In genomic region chr15:93538551-93539205, GRCm38 (mm10) we compare ENCODE assay signal across 19 mouse cellular contexts. TPM values are rescaled to one million over a fixed set of nuclear protein-coding genes. Genes with fewer than 3 reads are reported as not detected.
DNase-seq lines count a peak whose midpoint lies in the region; ATAC-seq and TF ChIP-seq lines count a peak whose summit lies in the region.
"Had no signal": no experiment of that assay in that cellular context is flagged by ENCODE, and none has a peak within 500 bp of the region (broad histone marks: within the 10 kb centered on the region; RNA-seq: fewer than 3 reads in every experiment).

No protein-coding gene starts in this region.

- TF ChIP-seq CTCF in heart, adult 2 months (IDR thresholded peaks at IDR 0.05): no peak
- TF ChIP-seq CTCF in intestine, postnatal 0 days (IDR thresholded peaks at IDR 0.05; ENCODE audit: low read depth): no peak

- no peaks in the 10 kb centered on the region for H3K9me3 ChIP-seq in limb, embryonic 15.5 days
- no peaks in the 10 kb centered on the region for H3K9me3 ChIP-seq in limb, embryonic 10.5 days (replicated peaks)
- no peaks in the 10 kb centered on the region for H3K9me3 ChIP-seq in intestine, postnatal 0 days (ENCODE audit: control insufficient read depth)
- H3K9me3 ChIP-seq: hindbrain, embryonic 12.5 days; kidney, embryonic 15.5 days had no signal

- H3K36me3 ChIP-seq in heart, adult 2 months (ENCODE audit: control insufficient read depth, insufficient read depth, low read length): peaks cover 3% of the 10 kb centered on the region
- H3K36me3 ChIP-seq in limb, embryonic 15.5 days: 0 out of 2 replicates have a peak, but pooled peaks cover 2% of the 10 kb centered on the region
- peaks cover 4% of the 10 kb centered on the region; the same call in 1 of the 2 replicates for H3K36me3 ChIP-seq in limb, embryonic 10.5 days
- H3K36me3 ChIP-seq in intestine, postnatal 0 days (ENCODE audit: control insufficient read depth, insufficient read depth): no peaks in the 10 kb centered on the region
- H3K36me3 ChIP-seq: G1E; hindbrain, embryonic 12.5 days; kidney, embryonic 15.5 days had no signal

- peak overlapping the region; percentile 40; the same call in 1 of the 2 replicates for H3K9ac ChIP-seq in heart, adult 2 months (ENCODE audit: low read depth, low read length)
- H3K9ac ChIP-seq in limb, embryonic 15.5 days: no peak overlapping the region
- H3K9ac ChIP-seq in intestine, postnatal 0 days (ENCODE audit: low read depth, low read length): no peak overlapping the region
- H3K9ac ChIP-seq: forebrain, postnatal 0 days; hindbrain, embryonic 12.5 days; kidney, embryonic 15.5 days had no signal

- ATAC-seq in limb, embryonic 15.5 days (ENCODE audit: insufficient number of reproducible peaks, low FRiP score, low TSS enrichment, low read depth): no peak
- no peak for ATAC-seq in intestine, postnatal 0 days
- ATAC-seq: forebrain, postnatal 0 days; midbrain, embryonic 16.5 days had no signal

- H3K27me3 ChIP-seq in heart, adult 2 months (ENCODE audit: control insufficient read depth, insufficient read depth, low read length): no peaks in the 10 kb centered on the region
- H3K27me3 ChIP-seq in limb, embryonic 15.5 days: no peaks in the 10 kb centered on the region
- H3K27me3 ChIP-seq in limb, embryonic 10.5 days (ENCODE audit: low read depth, poor library complexity, severe bottlenecking): no peaks in the 10 kb centered on the region
- no peaks in the 10 kb centered on the region for H3K27me3 ChIP-seq in intestine, postnatal 0 days (replicated peaks; ENCODE audit: control insufficient read depth, insufficient read depth, low read length)
- H3K27me3 ChIP-seq: hindbrain, embryonic 12.5 days; kidney, embryonic 15.5 days had no signal

- 34% methylated on average over 21 of the region's 21 CpGs for WGBS in heart, adult 2 months
- WGBS in limb, embryonic 15.5 days: 78% methylated on average over 21 of the region's 21 CpGs
- 88% methylated on average over 21 of the region's 21 CpGs for WGBS in limb, embryonic 10.5 days
- WGBS in intestine, postnatal 0 days: 84% methylated on average over 21 of the region's 21 CpGs

- no peak for TF ChIP-seq EP300 in heart, adult 2 months (IDR thresholded peaks at IDR 0.05; ENCODE audit: insufficient read depth, low read depth, low read length)

- H3K4me2 ChIP-seq in limb, embryonic 15.5 days: no peak overlapping the region
- no peak overlapping the region for H3K4me2 ChIP-seq in intestine, postnatal 0 days (replicated peaks; ENCODE audit: low read depth)
- H3K4me2 ChIP-seq: hindbrain, embryonic 12.5 days; kidney, embryonic 15.5 days had no signal

- no peaks in the 10 kb centered on the region; the same call in 1 of the 2 replicates for H3K79me2 ChIP-seq in heart, adult 2 months (replicated peaks; ENCODE audit: control insufficient read depth, insufficient read depth, low read length)

- H3K4me1 ChIP-seq in heart, adult 2 months (ENCODE audit: control insufficient read depth, insufficient read depth, low read length): peaks cover 12% of the 10 kb centered on the region
- H3K4me1 ChIP-seq in limb, embryonic 15.5 days: peaks cover 39% of the 10 kb centered on the region
- peaks cover 26% of the 10 kb centered on the region for H3K4me1 ChIP-seq in limb, embryonic 10.5 days
- H3K4me1 ChIP-seq in brown adipose tissue, adult 24 weeks (ENCODE audit: control insufficient read depth, insufficient read depth, insufficient read length, low read length): peaks cover 9% of the 10 kb centered on the region
- H3K4me1 ChIP-seq in intestine, postnatal 0 days (replicated peaks; ENCODE audit: control insufficient read depth, insufficient read depth, low read length): no peaks in the 10 kb centered on the region

- intact Hi-C loops in heart, adult 2 months (cut with DNase I): no loop called here
- intact Hi-C loops in heart, postnatal 14 days (cut with DNase I): no loop called here

- TF ChIP-seq POLR2A in heart, adult 2 months (IDR thresholded peaks at IDR 0.05; ENCODE audit: insufficient read depth, low read depth, low read length): no peak

- H3K27ac ChIP-seq in heart, adult 2 months: peak overlapping the region; percentile 54
- peak overlapping the region; percentile 30; the same call in 1 of the 2 replicates for H3K27ac ChIP-seq in limb, embryonic 15.5 days
- no peak overlapping the region for H3K27ac ChIP-seq in limb, embryonic 10.5 days
- peak overlapping the region; percentile 90 for H3K27ac ChIP-seq in brown adipose tissue, adult 24 weeks (replicated peaks; ENCODE audit: low read depth, low read length)
- H3K27ac ChIP-seq in intestine, postnatal 0 days (ENCODE audit: low read depth, low read length): no peak overlapping the region
- H3K27ac ChIP-seq: hindbrain, embryonic 12.5 days; kidney, embryonic 15.5 days; macrophage had no signal

- peak overlapping the region; percentile 3; the same call in 1 of the 2 replicates for H3K4me3 ChIP-seq in heart, adult 2 months
- H3K4me3 ChIP-seq in limb, embryonic 15.5 days: no peak overlapping the region
- H3K4me3 ChIP-seq in limb, embryonic 10.5 days: no peak overlapping the region
- peak overlapping the region; percentile 53 for H3K4me3 ChIP-seq in brown adipose tissue, adult 24 weeks (ENCODE audit: insufficient read depth, low read depth, low read length)
- no peak overlapping the region for H3K4me3 ChIP-seq in intestine, postnatal 0 days (ENCODE audit: low read depth, low read length)
- H3K4me3 ChIP-seq: erythroblast, embryonic 14.5 days; hindbrain, embryonic 12.5 days; kidney, embryonic 15.5 days had no signal

- DNase-seq in heart, adult 2 months: peak in 1 of 2 experiments; percentile 31
- no peak for DNase-seq in heart, postnatal 14 days
- no peak for DNase-seq in limb, embryonic 10.5 days (ENCODE audit: low spot score)
- no peak for DNase-seq in urinary bladder, postnatal 14 days (ENCODE audit: low spot score)
- DNase-seq: cerebellum, adult 9-11 months; embryo, embryonic 11 days; forebrain, postnatal 0 days; gastrocnemius, postnatal 14 days; lung, adult 2 months; right cerebral cortex, postnatal 4 days had no signal

RNA-seq across cellular contexts. Expression of gene Prickle1, which starts 57.0 kb away (rescaled TPM):
- total RNA-seq in heart, adult 2 months (2021): 10 to 100 TPM; 11.2 to 18.6 TPM
- 8.6 and 11.5 TPM in 2 replicates for polyA plus RNA-seq in heart, adult 2 months (2012; rRNA removed)
- 10 to 100 TPM; 16.7 to 19.9 TPM for total RNA-seq in heart, postnatal 14 days (2021)
- polyA plus RNA-seq in limb, embryonic 15.5 days (2015; fragmentation: Nextera tagmentation; extraction: Ambion mirVana): 39.9 and 42.0 TPM in 2 replicates
- polyA plus RNA-seq in limb, embryonic 10.5 days (2016; fragmentation: Nextera tagmentation; extraction: Ambion mirVana): 20.4 and 25.7 TPM in 2 replicates
- 2.0 and 2.4 TPM in 2 replicates for polyA plus RNA-seq in brown adipose tissue, adult 24 weeks (2012; ENCODE audit: insufficient read depth, insufficient read length, missing spikeins)
- polyA plus RNA-seq in intestine, postnatal 0 days (2015; fragmentation: Nextera tagmentation; extraction: Ambion mirVana): 6.3 and 6.5 TPM in 2 replicates
- polyA plus RNA-seq: G1E, macrophage had no signal

Comparison
In these comparisons a context has a peak if more than half of its experiments do, and no peak if none do; other contexts are left out.
1. H3K27ac ChIP-seq: peak in heart, adult 2 months (single experiment), limb, embryonic 15.5 days (single experiment) and brown adipose tissue, adult 24 weeks (single experiment); none in limb, embryonic 10.5 days (single experiment) and intestine, postnatal 0 days (single experiment).
2. H3K4me3 ChIP-seq: peak in heart, adult 2 months (single experiment) and brown adipose tissue, adult 24 weeks (single experiment); none in limb, embryonic 15.5 days (single experiment), limb, embryonic 10.5 days (single experiment) and intestine, postnatal 0 days (single experiment).